Mouse (Mus musculus) forebrain, embryonic 13.5 days (tissue): ENCODE measurements around the gene Tango2. TPM values are rescaled to one million over a fixed set of nuclear protein-coding genes. Genes with fewer than 3 reads are reported as not detected.

Experiments
- ATAC-seq: fragments of 200-750 bp; cut with Nextera tagmentation; 2 replicates; pipeline ENCODE4 v1.8.0; 2017
- H3K27ac ChIP-seq: fragments of 300-500 bp; sonication (generic); 2 replicates; pipeline ENCODE4 v1.5.1; 2015; ENCODE audit warnings: inconsistent platforms, mild to moderate bottlenecking, moderate library complexity
- H3K27me3 ChIP-seq: fragments of 300-500 bp; sonication (generic); 2 replicates; pipeline ENCODE4 v1.6.1; 2015; ENCODE audit warnings: mild to moderate bottlenecking, inconsistent platforms
- H3K36me3 ChIP-seq: fragments of 300-500 bp; sonication (generic); 2 replicates; pipeline ENCODE4 v1.6.1; 2015; ENCODE audit warnings: mild to moderate bottlenecking, inconsistent platforms; ENCODE audit not compliant: poor library complexity, severe bottlenecking
- H3K4me1 ChIP-seq: fragments of 300-500 bp; sonication (generic); 2 replicates; pipeline ENCODE4 v1.6.1; 2015; ENCODE audit warnings: inconsistent platforms
- H3K4me2 ChIP-seq: fragments of 300-500 bp; sonication (generic); 2 replicates; pipeline ENCODE4 v1.6.1; 2015; ENCODE audit warnings: inconsistent platforms, mild to moderate bottlenecking, moderate library complexity
- H3K4me3 ChIP-seq: fragments of 300-500 bp; sonication (generic); 2 replicates; pipeline ENCODE4 v1.5.1; 2015; ENCODE audit warnings: mild to moderate bottlenecking, inconsistent platforms
- H3K9ac ChIP-seq: fragments of 300-500 bp; sonication (generic); 2 replicates; pipeline ENCODE4 v1.6.1; 2015; ENCODE audit warnings: mild to moderate bottlenecking, inconsistent platforms
- H3K9me3 ChIP-seq: fragments of 300-500 bp; sonication (generic); replicated peaks from 2 replicates; pipeline ENCODE4 v1.6.1; 2016; ENCODE audit warnings: inconsistent platforms
- WGBS: fragments of 180-500 bp; shearing (Covaris S2); methylation state at CpG from one replicate; pipeline ENCODE4 v1.1.7; 2015; 5-methylcytosine and 5-hydroxymethylcytosine counted together
- polyA plus RNA-seq: library from polyadenylated mRNA; unstranded; fragments of >200 nt; fragmentation: Nextera tagmentation; extraction: Ambion mirVana; gene quantifications from 2 replicates; pipeline ENCODE4 v1.2.1, GENCODE M21; 2015

Tango2 gene
- polyA plus RNA-seq, 1 experiment from 2014 or later: 59.2 TPM

DNA sequence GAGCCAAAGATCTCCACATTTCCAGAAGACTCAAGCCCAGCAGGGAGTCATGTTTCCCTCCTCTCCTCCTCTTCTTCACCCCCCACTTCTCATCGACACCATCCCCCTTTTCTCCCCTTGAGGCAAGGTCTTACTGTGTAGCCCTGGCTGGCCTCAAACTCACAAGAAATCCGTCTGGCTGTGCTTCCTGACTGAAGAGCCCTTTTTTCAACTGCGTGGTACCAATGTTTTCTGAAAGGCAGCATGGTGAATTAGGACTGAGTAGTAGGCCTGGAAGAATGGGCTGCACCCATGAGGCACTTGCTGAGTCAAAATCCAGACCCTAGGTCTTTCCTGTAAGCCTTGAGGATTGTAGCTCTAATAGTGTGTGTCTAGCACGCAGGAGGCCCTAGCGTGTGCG lies 42.5 kb upstream of the Tango2 start:
- Histone ChIP-seq H3K27ac (no peak overlapping the region), H3K4me2 (no peak overlapping the region), H3K4me3 (no peak overlapping the region), H3K27me3 (no peaks in the 10 kb centered on the region), H3K9me3 (no peaks in the 10 kb centered on the region), H3K4me1 (peaks cover 68% of the 10 kb centered on the region), H3K36me3 (no peaks in the 10 kb centered on the region), H3K9ac (no peak overlapping the region)
- no peak for ATAC-seq
- WGBS: 78% methylated on average over 6 of the region's 6 CpGs

DNA sequence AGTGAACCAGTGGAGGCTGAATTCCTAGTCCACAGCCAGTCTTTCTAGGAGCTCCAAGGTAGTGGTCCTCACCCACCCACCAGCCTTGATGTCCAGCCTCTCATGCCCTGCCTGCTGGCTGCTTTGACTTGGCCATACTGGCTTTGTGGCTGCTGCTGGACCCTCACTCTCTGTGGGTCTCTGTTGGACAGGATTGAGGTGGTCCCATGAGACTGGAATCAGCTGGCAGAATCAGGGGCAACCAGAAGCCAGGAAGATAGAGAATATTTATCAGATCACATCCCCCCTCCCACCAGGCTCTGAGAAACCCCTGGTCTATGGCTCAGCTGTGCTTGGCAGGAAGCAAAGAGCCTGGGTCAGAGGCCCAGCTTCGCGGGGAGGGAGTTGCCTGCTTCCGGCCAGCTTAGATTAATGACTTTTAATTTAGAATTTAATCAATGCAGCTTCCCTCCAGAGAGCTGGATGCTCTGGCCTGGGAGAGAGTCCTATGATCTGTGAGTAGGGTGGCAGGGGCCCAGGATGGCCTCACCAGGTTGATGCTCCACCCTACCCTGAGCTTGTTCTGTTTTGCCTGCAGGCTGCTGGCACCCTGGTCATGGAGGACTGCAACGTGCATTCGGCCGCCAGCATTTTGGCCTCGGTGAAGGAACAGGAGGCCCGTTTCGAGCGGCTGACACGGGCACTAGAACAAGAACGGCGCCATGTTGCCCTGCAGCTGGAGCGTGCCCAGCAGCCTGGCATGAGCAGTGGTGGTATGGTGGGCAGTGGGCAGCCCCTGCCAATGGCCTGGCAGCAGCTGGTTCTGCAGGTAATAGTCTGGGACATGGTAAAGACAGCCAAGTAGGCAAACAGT lies 40.9 kb upstream of the Tango2 start:
- Histone ChIP-seq H3K9me3 (no peaks in the 10 kb centered on the region), H3K4me2 (no peak overlapping the region), H3K4me3 (no peak overlapping the region), H3K36me3 (no peaks in the 10 kb centered on the region), H3K9ac (peak overlapping the region; percentile 3; the same call in 1 of the 2 replicates), H3K4me1 (peaks cover 63% of the 10 kb centered on the region), H3K27me3 (no peaks in the 10 kb centered on the region), H3K27ac (peak overlapping the region; percentile 12)
- WGBS: 85% methylated on average over 14 of the region's 14 CpGs
- no peak for ATAC-seq

DNA sequence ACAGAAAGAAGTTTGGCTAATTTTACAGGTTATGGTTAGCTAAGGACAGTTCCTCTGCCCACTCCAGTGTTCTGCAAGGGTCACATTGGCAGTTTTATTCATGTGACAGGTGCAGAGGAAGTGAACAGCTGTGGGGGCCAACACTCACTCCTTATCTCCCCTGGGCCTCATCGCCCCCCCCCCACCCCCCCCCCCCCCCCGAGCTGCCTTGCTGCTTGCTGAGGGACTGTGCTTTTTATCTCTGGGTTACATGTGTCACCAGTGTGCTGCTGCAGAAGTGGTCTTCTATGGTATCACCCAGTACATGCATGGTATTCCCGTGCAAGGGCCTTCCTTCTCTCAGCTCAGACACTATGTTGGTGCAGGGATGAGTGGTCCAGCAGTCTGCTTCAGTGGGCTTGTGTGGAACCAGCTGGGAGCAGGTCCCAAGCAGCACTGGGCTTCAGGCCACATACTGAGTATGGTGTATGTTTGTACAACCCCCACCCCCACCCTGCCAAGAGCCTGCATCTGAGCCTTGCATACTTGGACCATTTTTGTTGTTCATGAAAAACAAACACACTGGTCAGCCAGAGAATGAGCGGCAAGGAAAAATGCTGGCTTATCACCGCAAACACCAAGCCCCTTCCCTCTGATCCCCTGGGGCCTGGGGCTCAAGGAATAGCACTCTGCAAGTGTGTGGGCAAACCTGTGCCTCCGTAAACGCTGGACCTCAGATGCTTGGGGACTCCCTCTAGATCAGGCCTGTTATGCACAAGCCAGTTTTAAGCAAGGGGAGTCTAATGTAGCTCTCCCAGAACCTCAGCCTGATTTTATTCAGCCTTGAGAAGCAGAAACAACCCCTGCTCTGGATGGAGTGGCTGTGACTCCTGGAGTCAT lies 40.0 kb upstream of the Tango2 start:
- Histone ChIP-seq H3K9ac (0 out of 2 replicates have a peak overlapping the region, but pooled peaks have one; percentile 3), H3K36me3 (no peaks in the 10 kb centered on the region), H3K27me3 (no peaks in the 10 kb centered on the region), H3K27ac (peak overlapping the region; percentile 12; the same call in 1 of the 2 replicates), H3K4me3 (no peak overlapping the region), H3K4me1 (peaks cover 64% of the 10 kb centered on the region), H3K4me2 (no peak overlapping the region; the same call in 1 of the 2 replicates), H3K9me3 (no peaks in the 10 kb centered on the region)
- WGBS: 51% methylated on average over 6 of the region's 7 CpGs
- no peak for ATAC-seq

DNA sequence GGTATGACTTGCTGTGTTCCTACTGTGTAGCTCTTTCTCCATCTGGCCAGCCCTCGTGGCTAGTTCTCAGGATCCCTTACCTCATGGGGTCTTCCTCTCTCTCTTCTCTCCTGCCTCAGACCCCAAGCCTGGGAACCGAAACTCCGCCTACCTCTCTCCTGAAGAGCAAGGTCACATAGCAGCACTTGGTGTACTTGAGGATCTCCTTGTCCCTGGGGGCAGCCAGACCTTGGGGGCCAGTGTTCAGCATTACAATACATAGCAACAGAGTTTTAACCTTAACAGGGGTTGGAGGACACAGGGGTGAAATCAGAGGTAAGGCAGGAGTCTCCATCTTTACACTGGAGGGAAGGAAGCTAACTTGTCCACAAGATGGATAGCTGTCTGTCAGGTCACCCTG lies 39.1 kb upstream of the Tango2 start:
- WGBS: 57% methylated on average over 3 of the region's 3 CpGs
- no peak overlapping the region for H3K4me3 ChIP-seq
- peaks cover 66% of the 10 kb centered on the region for H3K4me1 ChIP-seq
- no peak overlapping the region for H3K9ac ChIP-seq
- H3K27me3 ChIP-seq: no peaks in the 10 kb centered on the region
- H3K4me2 ChIP-seq: no peak overlapping the region
- no peaks in the 10 kb centered on the region for H3K36me3 ChIP-seq
- no peak overlapping the region for H3K27ac ChIP-seq
- no peak for ATAC-seq
- H3K9me3 ChIP-seq: no peaks in the 10 kb centered on the region

DNA sequence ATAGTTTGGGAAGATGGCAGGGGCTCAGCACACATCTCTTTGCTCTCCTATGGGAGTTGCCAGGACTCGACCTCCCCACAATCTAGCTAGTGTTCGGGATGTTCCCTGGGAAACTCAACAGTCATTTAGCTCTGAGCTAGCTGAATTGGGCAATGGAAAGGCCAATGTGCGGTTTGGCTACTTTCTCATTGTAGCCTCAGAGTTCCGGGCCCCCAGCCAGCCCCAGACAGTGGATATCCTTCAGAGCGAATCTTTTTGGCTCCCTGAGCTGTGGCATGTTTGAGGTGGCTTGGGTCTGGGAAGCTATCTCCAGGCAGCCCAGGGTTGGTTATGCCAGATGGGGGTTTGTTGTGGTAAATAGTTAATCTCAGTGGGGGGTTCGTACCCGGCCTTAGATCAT lies 38.5 kb upstream of the Tango2 start:
- ATAC-seq: no peak
- H3K36me3 ChIP-seq: no peaks in the 10 kb centered on the region
- 72% methylated on average over 7 of the region's 7 CpGs for WGBS
- peak overlapping the region; percentile 27; the same call in 1 of the 2 replicates for H3K27ac ChIP-seq
- no peak overlapping the region for H3K4me3 ChIP-seq
- H3K4me2 ChIP-seq: no peak overlapping the region
- H3K27me3 ChIP-seq: no peaks in the 10 kb centered on the region
- H3K4me1 ChIP-seq: peaks cover 70% of the 10 kb centered on the region
- no peak overlapping the region for H3K9ac ChIP-seq
- no peaks in the 10 kb centered on the region for H3K9me3 ChIP-seq

DNA sequence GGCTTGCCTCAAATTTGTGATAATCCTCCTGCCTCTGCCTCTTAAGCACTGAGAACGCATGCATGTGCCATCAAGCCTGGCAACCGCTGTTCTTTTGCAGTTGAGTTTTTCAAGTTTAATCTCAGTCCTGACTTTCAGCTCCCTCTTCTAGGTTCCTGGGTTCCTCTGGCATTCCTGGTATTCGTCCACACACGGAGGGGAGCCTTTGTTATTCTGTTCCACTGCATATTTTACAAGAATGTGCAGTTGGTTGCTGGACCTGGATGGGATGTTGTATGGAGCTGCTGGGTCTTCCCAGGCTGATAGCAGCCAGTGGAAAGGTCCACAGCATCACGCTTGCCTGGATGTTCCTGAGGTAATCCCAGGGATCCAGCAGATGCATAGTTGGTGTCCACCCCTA lies 37.5 kb upstream of the Tango2 start:
- Histone ChIP-seq H3K36me3 (no peaks in the 10 kb centered on the region), H3K9ac (no peak overlapping the region), H3K4me3 (no peak overlapping the region), H3K27me3 (no peaks in the 10 kb centered on the region), H3K4me2 (no peak overlapping the region), H3K4me1 (peaks cover 81% of the 10 kb centered on the region), H3K27ac (no peak overlapping the region), H3K9me3 (no peaks in the 10 kb centered on the region)
- no peak for ATAC-seq
- 66% methylated on average over 5 of the region's 5 CpGs for WGBS

DNA sequence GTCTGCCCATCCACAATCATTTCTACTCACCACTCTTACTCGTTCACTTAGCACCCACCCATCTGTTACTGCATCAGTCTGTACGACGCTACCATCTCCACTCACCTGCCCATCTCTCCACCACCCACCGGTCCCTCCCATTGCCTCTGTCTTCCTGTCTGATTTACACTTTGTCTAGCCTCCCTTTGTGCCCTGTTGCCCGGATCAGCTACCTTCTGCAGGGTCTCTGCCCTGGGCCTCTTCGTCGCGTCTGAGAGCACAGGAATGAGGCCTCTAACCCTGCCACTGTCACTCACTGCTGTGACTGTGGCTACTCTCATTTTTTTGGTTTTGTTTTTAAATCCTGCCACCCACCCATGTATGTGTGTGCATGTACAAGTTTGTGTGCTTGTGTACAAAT lies 36.8 kb upstream of the Tango2 start:
- no peak overlapping the region for H3K9ac ChIP-seq
- 60% methylated on average over 8 of the region's 8 CpGs for WGBS
- H3K4me3 ChIP-seq: no peak overlapping the region
- ATAC-seq: no peak
- no peaks in the 10 kb centered on the region for H3K36me3 ChIP-seq
- H3K4me1 ChIP-seq: peaks cover 88% of the 10 kb centered on the region
- H3K4me2 ChIP-seq: no peak overlapping the region
- no peaks in the 10 kb centered on the region for H3K9me3 ChIP-seq
- H3K27me3 ChIP-seq: no peaks in the 10 kb centered on the region
- peak overlapping the region; percentile 54 for H3K27ac ChIP-seq

DNA sequence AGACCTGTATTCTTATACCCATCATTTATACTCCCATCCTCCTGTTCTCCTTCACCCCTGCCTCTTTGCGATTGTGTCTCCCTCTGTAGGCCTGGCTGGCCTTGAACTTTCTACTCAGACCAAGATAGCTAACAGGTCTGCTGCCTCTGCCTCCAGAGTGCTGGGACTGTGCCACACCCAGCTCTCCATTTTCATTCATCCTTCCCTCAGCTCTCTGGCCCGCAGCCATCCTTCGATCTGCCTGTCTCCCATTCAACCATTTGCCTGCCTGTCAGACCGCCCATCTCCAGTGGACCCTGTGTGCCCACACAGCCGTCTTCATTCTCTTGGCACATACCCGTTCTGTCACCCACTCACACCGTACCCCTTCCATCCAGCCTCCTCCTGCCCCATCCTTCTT lies 36.3 kb upstream of the Tango2 start:
- no peak for ATAC-seq
- no peaks in the 10 kb centered on the region for H3K9me3 ChIP-seq
- H3K4me1 ChIP-seq: peaks cover 89% of the 10 kb centered on the region
- H3K4me2 ChIP-seq: no peak overlapping the region
- H3K36me3 ChIP-seq: no peaks in the 10 kb centered on the region
- H3K4me3 ChIP-seq: no peak overlapping the region
- no peak overlapping the region for H3K9ac ChIP-seq
- 44% methylated on average over 7 of the region's 7 CpGs for WGBS
- H3K27ac ChIP-seq: peak overlapping the region; percentile 54
- no peaks in the 10 kb centered on the region for H3K27me3 ChIP-seq

DNA sequence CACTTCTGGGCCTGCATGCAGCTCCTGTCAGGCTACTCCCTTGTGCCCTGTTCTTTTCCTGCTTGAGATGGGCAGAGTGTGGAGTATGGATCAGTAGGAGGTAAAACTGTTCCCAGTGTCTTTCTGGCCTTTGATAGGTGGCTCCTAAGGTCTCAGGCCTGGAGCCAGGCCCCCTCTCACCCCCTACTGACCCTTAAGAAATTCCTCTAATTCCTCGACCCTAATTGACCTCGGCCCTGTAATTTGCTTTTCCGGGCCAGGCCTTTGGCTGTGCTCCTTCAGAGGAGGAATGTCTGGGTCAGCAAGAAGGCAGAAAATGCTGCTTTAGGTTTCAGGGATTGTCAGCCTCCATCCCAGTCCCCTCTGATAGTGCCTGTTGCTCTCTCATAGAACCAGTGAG lies 35.9 kb upstream of the Tango2 start:
- no peak for ATAC-seq
- peak overlapping the region; percentile 31; the same call in 1 of the 2 replicates for H3K9ac ChIP-seq
- H3K27me3 ChIP-seq: no peaks in the 10 kb centered on the region

DNA sequence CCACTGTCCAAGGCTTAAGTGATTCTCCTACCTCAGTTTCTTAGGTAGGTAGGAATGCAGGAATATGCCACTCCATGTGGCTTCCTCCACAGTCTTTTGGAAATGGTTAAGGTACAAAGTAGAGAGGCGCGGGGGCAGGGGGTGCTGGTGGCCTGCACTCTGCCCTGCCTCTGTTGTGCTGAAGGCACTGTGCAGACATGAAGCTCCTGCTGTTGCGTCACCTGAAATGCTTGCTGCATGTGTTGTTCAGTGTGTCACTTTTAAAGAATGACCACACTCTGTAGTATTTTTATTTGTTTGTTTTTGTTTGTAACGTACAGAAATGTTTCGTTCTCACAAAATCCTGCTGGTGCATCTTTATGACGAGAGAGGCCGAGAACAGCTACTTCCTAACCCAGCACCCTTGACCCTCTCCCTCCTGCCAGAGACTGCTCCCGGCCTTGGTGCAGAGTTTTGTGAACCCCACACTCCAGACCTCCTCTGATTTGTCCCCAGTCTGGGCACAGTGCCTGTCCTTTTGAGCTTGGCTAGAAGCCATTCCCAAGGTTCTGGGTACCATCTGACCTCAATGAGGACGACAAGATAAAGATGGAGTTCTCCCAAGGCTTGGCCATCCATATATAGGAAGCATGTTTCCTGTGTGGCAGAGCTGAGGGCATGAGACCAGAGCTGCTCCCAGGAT lies 35.3 kb upstream of the Tango2 start:
- Histone ChIP-seq H3K4me1 (peaks cover 89% of the 10 kb centered on the region), H3K4me3 (no peak overlapping the region), H3K4me2 (no peak overlapping the region), H3K27me3 (no peaks in the 10 kb centered on the region), H3K27ac (peak overlapping the region; percentile 35; the same call in 1 of the 2 replicates), H3K36me3 (no peaks in the 10 kb centered on the region), H3K9me3 (no peaks in the 10 kb centered on the region), H3K9ac (peak overlapping the region; percentile 31; the same call in 1 of the 2 replicates)
- WGBS: 76% methylated on average over 9 of the region's 9 CpGs
- ATAC-seq: no peak

More for the DNA sequence above, 35.9 kb upstream of the Tango2 start:
- 10% methylated on average over 3 of the region's 3 CpGs for WGBS
- peak overlapping the region; percentile 54; the same call in 1 of the 2 replicates for H3K27ac ChIP-seq
- H3K4me1 ChIP-seq: peaks cover 89% of the 10 kb centered on the region
- H3K4me3 ChIP-seq: no peak overlapping the region
- H3K36me3 ChIP-seq: no peaks in the 10 kb centered on the region
- no peaks in the 10 kb centered on the region for H3K9me3 ChIP-seq
- H3K4me2 ChIP-seq: no peak overlapping the region

DNA sequence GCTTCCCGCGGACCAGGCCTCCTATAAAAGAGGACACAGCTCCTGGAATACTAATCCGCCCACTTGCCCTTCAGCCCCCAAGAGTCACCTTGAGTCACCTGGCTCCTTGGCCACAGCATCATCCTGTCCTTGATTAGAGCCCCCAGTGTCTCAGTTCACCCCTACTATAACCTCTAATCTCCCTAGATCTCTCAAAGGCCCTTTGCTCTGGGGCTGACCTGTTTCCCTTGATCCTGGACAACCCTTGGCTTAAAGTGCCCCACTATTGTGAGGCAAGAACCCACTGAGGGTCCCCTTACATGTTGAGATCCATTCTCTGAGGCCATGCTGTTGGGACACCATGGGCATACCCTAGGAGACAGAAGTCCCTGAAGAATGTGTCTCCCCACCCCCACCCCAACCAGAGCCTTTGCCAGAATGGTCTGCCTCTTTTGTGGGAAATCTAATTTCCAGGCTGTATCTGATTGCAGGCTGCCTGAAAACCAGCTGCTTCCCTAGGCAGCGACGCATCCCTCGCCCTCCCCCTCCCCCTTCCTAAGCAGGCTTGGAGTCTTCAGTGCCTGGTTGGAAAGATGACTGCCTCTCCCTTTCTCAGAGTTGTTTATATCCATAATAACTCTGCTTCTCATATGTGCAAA lies 33.8 kb upstream of the Tango2 start:
- Histone ChIP-seq H3K4me3 (no peak overlapping the region), H3K4me1 (peaks cover 85% of the 10 kb centered on the region), H3K9me3 (no peaks in the 10 kb centered on the region), H3K27me3 (no peaks in the 10 kb centered on the region), H3K36me3 (no peaks in the 10 kb centered on the region), H3K27ac (peak overlapping the region; percentile 89), H3K4me2 (peak overlapping the region; percentile 10), H3K9ac (0 out of 2 replicates have a peak overlapping the region, but pooled peaks have one; percentile 26)
- peak; percentile 51 for ATAC-seq
- WGBS: 37% methylated on average over 6 of the region's 6 CpGs
